Mouse (Mus musculus) MEL (cell line): Measurements from ENCODE around the gene Gm11549. TPM values are rescaled to one million over a fixed set of nuclear protein-coding genes. Genes with fewer than 3 reads are reported as not detected.

Source experiments
- DNase-seq: peaks from one replicate; pipeline ENCODE4 v3.0.0; 2011; ENCODE audit warnings: low read depth, low spot score
- H3K27ac ChIP-seq: 2 replicates; pipeline ENCODE4 v1.5.1; 2012; ENCODE audit warnings: low read depth, mild to moderate bottlenecking, control low read depth, low read length, moderate library complexity; ENCODE audit not compliant: control insufficient read depth
- H3K27me3 ChIP-seq, 2 experiments: fragments of 150-350 bp in 1 of 2; sonication (generic) in 1 of 2; 2 replicates each; pipeline ENCODE4 v1.6.1; 2012; ENCODE audit warnings: low read length in 2 of 2, mild to moderate bottlenecking in 2 of 2, improper control_type of control experiment in 1 of 2, moderate library complexity in 1 of 2; ENCODE audit not compliant: insufficient read depth in 2 of 2, control insufficient read depth in 1 of 2
- H3K36me3 ChIP-seq, 2 experiments: 2 replicates each; pipeline ENCODE4 v1.6.1; 2012 to 2014; ENCODE audit warnings: low read length in 2 of 2, improper control_type of control experiment in 1 of 2, inconsistent platforms in 1 of 2, mild to moderate bottlenecking in 1 of 2; ENCODE audit not compliant: insufficient read depth in 2 of 2, control insufficient read depth in 1 of 2
- H3K4me1 ChIP-seq, 2 experiments: fragments of 150-350 bp in 1 of 2; sonication (generic) in 1 of 2; 2 replicates each; pipeline ENCODE4 v1.6.1; 2012; ENCODE audit warnings: low read length in 2 of 2, improper control_type of control experiment in 1 of 2, mild to moderate bottlenecking in 1 of 2; ENCODE audit not compliant: insufficient read depth in 2 of 2, control insufficient read depth in 1 of 2
- H3K4me3 ChIP-seq, 2 experiments: fragments of 150-350 bp in 1 of 2; sonication (generic) in 1 of 2; 2 replicates each; pipeline ENCODE4 v1.5.1; 2012; ENCODE audit warnings: low read depth in 2 of 2, low read length in 2 of 2, mild to moderate bottlenecking in 2 of 2, moderate library complexity in 2 of 2, control low read depth in 1 of 2, improper control_type of control experiment in 1 of 2; ENCODE audit not compliant: control insufficient read depth in 1 of 2, insufficient read depth in 1 of 2
- H3K79me2 ChIP-seq: 2 replicates; pipeline ENCODE4 v1.6.1; 2012; ENCODE audit warnings: mild to moderate bottlenecking, low read length, moderate library complexity; ENCODE audit not compliant: control insufficient read depth, poor library complexity, insufficient read depth
- H3K9ac ChIP-seq: 2 replicates; pipeline ENCODE4 v1.6.1; 2012; ENCODE audit warnings: low read depth, mild to moderate bottlenecking, control low read depth, low read length, moderate library complexity; ENCODE audit not compliant: control insufficient read depth, poor library complexity, severe bottlenecking
- H3K9me3 ChIP-seq: fragments of 150-350 bp; sonication (generic); replicated peaks from 2 replicates; pipeline ENCODE4 v1.6.1; 2012; ENCODE audit warnings: mild to moderate bottlenecking, low read length, improper control_type of control experiment, moderate library complexity; ENCODE audit not compliant: insufficient read depth
- CHD1 ChIP-seq: IDR thresholded peaks from 2 replicates; pipeline ENCODE4 v1.6.1; 2012; ENCODE audit warnings: low read depth, mild to moderate bottlenecking, inconsistent platforms, low read length, improper control_type of control experiment
- E2F4 ChIP-seq: IDR thresholded peaks from 2 replicates; pipeline ENCODE4 v1.6.1; 2011; ENCODE audit warnings: low read depth, low read length, improper control_type of control experiment, borderline replicate concordance
- EP300 ChIP-seq, 2 experiments: IDR thresholded peaks; 2 replicates each; pipeline ENCODE4 v1.6.1; 2011; ENCODE audit warnings: improper control_type of control experiment in 2 of 2, low read length in 2 of 2, low read depth in 1 of 2, mild to moderate bottlenecking in 1 of 2
- MAFK ChIP-seq: IDR thresholded peaks from 2 replicates; pipeline ENCODE4 v1.6.1; 2011; ENCODE audit warnings: low read depth, mild to moderate bottlenecking, low read length, improper control_type of control experiment, borderline replicate concordance
- MEF2A ChIP-seq: IDR thresholded peaks from 2 replicates; pipeline ENCODE4 v1.6.1; 2014; ENCODE audit warnings: low read depth, mild to moderate bottlenecking, inconsistent platforms, low read length, improper control_type of control experiment; ENCODE audit not compliant: poor library complexity, insufficient replicate concordance, severe bottlenecking; ENCODE audit errors: extremely low read depth
- POLR2A ChIP-seq, 2 experiments: IDR thresholded peaks; 2 replicates each; pipeline ENCODE4 v1.6.1; 2011 to 2012; ENCODE audit warnings: low read length in 2 of 2, mild to moderate bottlenecking in 2 of 2, control low read depth in 1 of 2, improper control_type of control experiment in 1 of 2, low read depth in 1 of 2, moderate library complexity in 1 of 2; ENCODE audit not compliant: control insufficient read depth in 1 of 2, insufficient read depth in 1 of 2, poor library complexity in 1 of 2
- POLR2AphosphoS2 ChIP-seq: IDR thresholded peaks from 2 replicates; pipeline ENCODE4 v1.6.1; 2011; ENCODE audit warnings: low read length, improper control_type of control experiment
- POLR2AphosphoS5 ChIP-seq: IDR thresholded peaks from 2 replicates; pipeline ENCODE4 v1.6.1; 2012; ENCODE audit warnings: low read depth, borderline replicate concordance, mild to moderate bottlenecking, inconsistent platforms, low read length, moderate library complexity, mixed read lengths
- SIN3A ChIP-seq: IDR thresholded peaks from 2 replicates; pipeline ENCODE4 v1.6.1; 2012; ENCODE audit warnings: low read length, improper control_type of control experiment, inconsistent platforms
- UBTF ChIP-seq: IDR thresholded peaks from 2 replicates; pipeline ENCODE4 v1.6.1; 2012; ENCODE audit warnings: low read depth, mild to moderate bottlenecking, inconsistent platforms, low read length, improper control_type of control experiment, moderate library complexity, borderline replicate concordance; ENCODE audit not compliant: insufficient read depth
- USF1 ChIP-seq: IDR thresholded peaks from 2 replicates; pipeline ENCODE4 v1.6.1; 2014; ENCODE audit warnings: low read depth, mild to moderate bottlenecking, inconsistent platforms, low read length, improper control_type of control experiment, moderate library complexity
- USF2 ChIP-seq, 2 experiments: IDR thresholded peaks; 2 replicates each; pipeline ENCODE4 v1.6.1; 2011 to 2012; ENCODE audit warnings: improper control_type of control experiment in 2 of 2, low read length in 2 of 2, borderline replicate concordance in 1 of 2, inconsistent platforms in 1 of 2, low read depth in 1 of 2, mild to moderate bottlenecking in 1 of 2; ENCODE audit not compliant: insufficient read depth in 1 of 2
- ZC3H11A ChIP-seq: IDR thresholded peaks from 2 replicates; pipeline ENCODE4 v1.6.1; 2012; ENCODE audit warnings: low read depth, mild to moderate bottlenecking, inconsistent platforms, low read length, improper control_type of control experiment
- ZKSCAN1 ChIP-seq: IDR thresholded peaks from 2 replicates; pipeline ENCODE4 v1.6.1; 2012; ENCODE audit warnings: low read depth, mild to moderate bottlenecking, inconsistent platforms, low read length, improper control_type of control experiment, moderate library complexity
- ZNF384 ChIP-seq: IDR thresholded peaks from 2 replicates; pipeline ENCODE4 v1.6.1; 2012; ENCODE audit warnings: low read depth, mild to moderate bottlenecking, inconsistent platforms, low read length, improper control_type of control experiment
- polyA plus RNA-seq, 2 experiments: library from polyadenylated mRNA; stranded (reverse) in 1 of 2; unstranded in 1 of 2; fragments of >175 nt in 1 of 2; fragments of >200 nt in 1 of 2; gene quantifications; 2 replicates each; pipeline versions ENCODE4 v1.2.1 to v1.2.4; 2012; ENCODE audit warnings: low replicate concordance in 2 of 2, low read depth in 1 of 2; ENCODE audit not compliant: insufficient read length in 2 of 2, insufficient read depth in 1 of 2, missing spikeins in 1 of 2
- total RNA-seq: library from RNA; depleted of rRNA; stranded (reverse); fragments of 300-350 nt; gene quantifications from 2 replicates; pipeline ENCODE4 v1.2.3, GENCODE M21; 2012

The Gm11549 gene
- total and polyA plus RNA-seq, 3 experiments, result not detected

GRCm38 (mm10) chr3:36533201-36533672 is 11.6 kb upstream of the Gm11549 start:
- H3K79me2 ChIP-seq, result no peaks in the 10 kb centered on the region
- no peak overlapping the region for H3K9ac ChIP-seq
- DNase-seq, result no peak
- no peak overlapping the region for H3K4me3 ChIP-seq
- no peaks in the 10 kb centered on the region for H3K9me3 ChIP-seq
- no peaks in the 10 kb centered on the region for H3K36me3 ChIP-seq
- peaks cover 0 to 9% of the 10 kb centered on the region in 2 experiments; a peak in 3 of 4 replicates for H3K27me3 ChIP-seq
- H3K27ac ChIP-seq, result no peak overlapping the region
- TF ChIP-seq POLR2AphosphoS5 (no peak), POLR2AphosphoS2 (no peak), UBTF (no peak), SIN3A (no peak), USF1 (no peak)
- TF ChIP-seq, all 39 proteins: peak for 0
- H3K4me1 ChIP-seq, result no peaks in the 10 kb centered on the region; a peak in 1 of 4 replicates

- Histone ChIP-seq H3K9ac (no peak overlapping the region), H3K27ac (no peak overlapping the region), H3K4me3 (no peak overlapping the region), H3K4me1 (no peaks in the 10 kb centered on the region; a peak in 1 of 4 replicates), H3K27me3 (peaks cover under 1 to 10% of the 10 kb centered on the region in 2 experiments; a peak in 3 of 4 replicates), H3K9me3 (no peaks in the 10 kb centered on the region), H3K79me2 (no peaks in the 10 kb centered on the region), H3K36me3 (no peaks in the 10 kb centered on the region)
- no peak for TF ChIP-seq ZNF384
- no peak for TF ChIP-seq EP300 (IDR thresholded peaks at IDR 0.05; ENCODE audit: low read depth in 1 of 2, low read length in 2 of 2)
- no peak for TF ChIP-seq MAFK
- TF ChIP-seq CHD1, result no peak
- no peak for TF ChIP-seq ZC3H11A
- no peak for TF ChIP-seq UBTF
- DNase-seq, result no peak
These were observed 11.1 kb upstream of the Gm11549 start for GRCm38 (mm10) chr3:36532738-36533137.

GRCm38 (mm10) chr3:36531979-36532542 is 10.4 kb upstream of the Gm11549 start:
- no peak overlapping the region for H3K4me3 ChIP-seq
- H3K79me2 ChIP-seq, result no peaks in the 10 kb centered on the region
- no peak for DNase-seq
- H3K36me3 ChIP-seq, result no peaks in the 10 kb centered on the region
- peaks cover 4 to 11% of the 10 kb centered on the region in 2 experiments; a peak in 3 of 4 replicates for H3K27me3 ChIP-seq
- H3K27ac ChIP-seq, result no peak overlapping the region
- H3K9ac ChIP-seq, result no peak overlapping the region
- no peaks in the 10 kb centered on the region; a peak in 1 of 4 replicates for H3K4me1 ChIP-seq
- TF ChIP-seq EP300 (IDR thresholded peaks at IDR 0.05; ENCODE audit: low read depth in 1 of 2, low read length in 2 of 2) (no peak), ZKSCAN1 (no peak), MEF2A (no peak), POLR2A (IDR thresholded peaks at IDR 0.05; ENCODE audit: control insufficient read depth in 1 of 2, insufficient read depth in 1 of 2, low read depth in 1 of 2, low read length in 2 of 2, poor library complexity in 1 of 2) (no peak), POLR2AphosphoS5 (no peak), E2F4 (no peak), USF2 (IDR thresholded peaks at IDR 0.05; ENCODE audit: borderline replicate concordance in 1 of 2, insufficient read depth in 1 of 2, low read depth in 1 of 2, low read length in 2 of 2) (no peak), ZC3H11A (no peak), USF1 (no peak)
- H3K9me3 ChIP-seq, result no peaks in the 10 kb centered on the region
